Mouse (Mus musculus) heart, adult 2 months (tissue): ENCODE measurements at regions not wholly inside any gene's neighbourhood (a gene's known extent, or its start where the extent isn't known, plus 50 kb on each side); places are given as distances from the start of the nearest gene placed in this dataset.

Experiments used
- DNase-seq, 2 experiments: peaks; one replicate each; pipeline ENCODE4 v3.0.0; 2021
- H3K27ac ChIP-seq: fragments of 200-600 bp; 2 replicates; pipeline ENCODE4 v1.8.1; 2022
- H3K27me3 ChIP-seq: fragments of 200-500 bp; 2 replicates; pipeline ENCODE4 v1.6.1; 2012; ENCODE audit warnings: mild to moderate bottlenecking, low read length, inconsistent platforms, mixed read lengths; ENCODE audit not compliant: control insufficient read depth, insufficient read depth
- H3K36me3 ChIP-seq: fragments of 200-500 bp; 2 replicates; pipeline ENCODE4 v1.6.1; 2012; ENCODE audit warnings: low read length, inconsistent platforms; ENCODE audit not compliant: control insufficient read depth, insufficient read depth
- H3K4me1 ChIP-seq: fragments of 200-500 bp; 2 replicates; pipeline ENCODE4 v1.6.1; 2011; ENCODE audit warnings: low read length; ENCODE audit not compliant: control insufficient read depth, insufficient read depth
- H3K4me3 ChIP-seq: fragments of 200-600 bp; 2 replicates; pipeline ENCODE4 v1.8.1; 2022
- H3K79me2 ChIP-seq: fragments of 200-500 bp; replicated peaks from 2 replicates; pipeline ENCODE4 v1.6.1; 2012; ENCODE audit warnings: mild to moderate bottlenecking, inconsistent platforms, low read length, moderate library complexity, mixed read lengths; ENCODE audit not compliant: control insufficient read depth, insufficient read depth
- H3K9ac ChIP-seq: fragments of 200-500 bp; 2 replicates; pipeline ENCODE4 v1.6.1; 2012; ENCODE audit warnings: low read depth, mild to moderate bottlenecking, control low read depth, inconsistent platforms, low read length, mixed read lengths
- POLR2A ChIP-seq: fragments of 200-500 bp; IDR thresholded peaks from 2 replicates; pipeline ENCODE4 v1.6.1; 2011; ENCODE audit warnings: mild to moderate bottlenecking, low read depth, low read length, control low read depth; ENCODE audit not compliant: insufficient read depth
- WGBS: fragments of 180-500 bp; shearing (Covaris S2); methylation state at CpG from one replicate; pipeline ENCODE4 v1.1.7; 2018; 5-methylcytosine and 5-hydroxymethylcytosine counted together
- intact Hi-C: fragments of 180-260 bp; cut with DNase I; formaldehyde crosslinking; loops from one replicate; pipeline ENCODE4 v1.15.1; 2025

GRCm38 (mm10) chr14:18385953-18386668 lies 54.5 kb upstream of the Ube2e1 start:
- intact Hi-C loops = no loop called here
- H3K79me2 ChIP-seq = no peaks in the 10 kb centered on the region
- H3K27ac ChIP-seq = no peak overlapping the region
- no peak overlapping the region for H3K9ac ChIP-seq
- no peaks in the 10 kb centered on the region for H3K4me1 ChIP-seq
- DNase-seq = no peak
- no peak overlapping the region for H3K4me3 ChIP-seq
- WGBS = 75% methylated on average over 6 of the region's 6 CpGs
- no peaks in the 10 kb centered on the region for H3K27me3 ChIP-seq
- H3K36me3 ChIP-seq = no peaks in the 10 kb centered on the region
- no peak for TF ChIP-seq POLR2A
